Mouse (Mus musculus) left cerebral cortex, postnatal 25 days (tissue): Measurements from ENCODE around the gene Ctdspl2. TPM values are rescaled to one million over a fixed set of nuclear protein-coding genes. Genes with fewer than 3 reads are reported as not detected.
"Not testable (repeated sequence)": the region's sequence is repeated elsewhere in the genome, so short reads cannot be mapped to it uniquely, and the experiment has no call there.

Experiments
- DNase-seq, 2 experiments: peaks; one replicate each; pipeline ENCODE4 v3.0.0; 2022; ENCODE audit warnings: low spot score in 2 of 2, mixed read lengths in 1 of 2
- intact Hi-C: fragments of 180-260 bp; cut with DNase I; formaldehyde crosslinking; loops from one replicate; pipeline ENCODE4 v1.15.1; 2025
- total RNA-seq, 2 experiments: library from RNA; stranded (reverse); gene quantifications; 2 replicates each; pipeline ENCODE4 v1.2.3; 2021

The Ctdspl2 gene
- 10 to 100 TPM; 35.9 to 38.3 TPM for total RNA-seq

DNA sequence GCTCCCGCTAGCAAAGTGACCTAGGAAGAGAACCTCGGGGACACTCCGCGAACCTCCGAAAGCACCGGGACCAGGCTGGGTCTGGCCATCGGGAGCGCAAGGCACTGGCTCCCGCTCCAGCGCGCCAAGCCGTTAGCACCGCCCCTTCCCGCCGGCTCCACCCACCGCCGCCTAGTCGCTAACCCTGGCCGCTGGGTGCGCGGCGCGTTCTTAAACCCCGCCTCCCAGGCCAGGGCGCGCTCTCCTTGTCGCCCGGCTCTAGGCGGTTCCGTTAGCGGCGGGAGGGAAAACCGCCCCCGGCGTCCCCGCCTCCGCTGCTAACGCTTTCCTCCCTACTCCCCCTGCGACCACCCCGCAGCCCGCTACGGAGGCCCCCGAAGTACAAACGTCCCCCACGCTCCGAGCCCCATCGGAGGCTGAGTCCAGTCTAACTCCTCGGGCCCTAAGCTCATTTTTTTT lies at the start of gene Ctdspl2, which contains the start of gene Mageb3:
Gene Ctdspl2 (plus strand): TSS at position 237 of the 459 bp plus-strand sequence.
Gene Mageb3 (minus strand): TSS at position 328 of the 459 bp plus-strand sequence.
- intact Hi-C loops, result loop anchor here (2.0 kb wide), 2 partner anchors 73 to 89 kb away; partner anchors contain the start of genes Casc4 and Eif3j1
- peak; percentile 93 to 95 for DNase-seq

DNA sequence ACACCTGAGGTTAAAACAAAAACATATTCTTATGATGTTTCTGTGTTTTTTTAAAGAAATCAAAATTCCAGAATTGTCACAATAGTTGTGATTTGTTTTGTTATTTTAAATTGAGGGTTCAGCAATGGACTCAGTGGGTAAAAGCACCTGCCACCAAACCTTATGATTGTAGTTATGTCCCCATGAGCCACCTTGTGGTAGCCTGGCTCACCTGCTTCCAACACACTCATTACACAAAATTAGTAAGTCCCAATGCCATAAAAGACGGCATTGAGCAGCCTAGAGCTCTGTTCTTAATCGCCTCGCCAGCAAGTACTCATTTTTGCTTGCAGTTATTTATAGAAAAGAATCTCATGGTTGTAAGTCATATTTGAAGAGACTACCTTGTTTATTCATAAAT lies 45.8 kb upstream of the Ctdspl2 start:
- DNase-seq, result no peak
- intact Hi-C loops, result no loop called here

DNA sequence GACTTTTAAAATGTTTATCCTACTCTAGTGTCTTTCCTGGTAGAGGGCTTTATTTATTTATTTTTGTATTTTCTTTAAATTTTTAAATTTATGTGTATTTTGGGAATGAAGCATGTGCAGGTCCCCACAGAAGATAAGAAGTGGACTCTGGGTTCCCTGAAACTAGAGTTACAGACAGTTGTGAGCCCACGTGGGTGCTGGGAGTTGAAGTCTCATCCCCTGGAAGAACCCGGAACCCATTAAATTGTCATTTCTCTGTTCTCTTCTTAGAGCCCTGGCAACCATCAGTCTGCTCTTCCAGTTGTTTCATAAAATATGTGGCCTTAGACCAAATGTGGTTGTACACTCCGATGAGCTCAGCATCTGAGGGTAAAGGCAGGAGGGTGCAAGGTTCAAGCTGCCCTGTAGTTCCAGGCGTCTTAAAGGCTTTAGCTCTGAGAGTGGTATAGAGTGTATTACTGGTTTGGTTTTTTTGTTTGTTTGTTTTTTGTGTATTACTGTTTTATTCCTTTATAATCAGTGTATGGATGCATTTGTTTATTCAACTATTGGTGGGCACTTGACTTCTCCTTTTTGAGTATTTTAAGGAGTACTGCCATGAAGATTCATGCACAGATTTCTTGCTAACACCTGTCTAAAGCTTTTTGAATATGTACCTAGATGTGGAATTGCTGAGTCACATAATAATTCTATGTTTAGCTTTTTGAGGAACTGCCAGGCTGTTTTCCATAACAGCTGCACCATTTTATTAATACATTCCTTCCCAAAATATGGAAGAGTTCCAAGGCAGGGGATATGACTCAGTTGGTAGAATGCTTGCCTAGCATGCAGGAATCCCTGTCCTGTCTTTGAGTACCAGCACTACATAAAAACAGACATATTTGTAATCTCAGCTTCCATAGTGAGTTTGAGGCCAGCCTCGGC lies 39.5 kb upstream of the Ctdspl2 start:
- DNase-seq, result peak; percentile 26 to 53
- intact Hi-C loops, result no loop called here

DNA sequence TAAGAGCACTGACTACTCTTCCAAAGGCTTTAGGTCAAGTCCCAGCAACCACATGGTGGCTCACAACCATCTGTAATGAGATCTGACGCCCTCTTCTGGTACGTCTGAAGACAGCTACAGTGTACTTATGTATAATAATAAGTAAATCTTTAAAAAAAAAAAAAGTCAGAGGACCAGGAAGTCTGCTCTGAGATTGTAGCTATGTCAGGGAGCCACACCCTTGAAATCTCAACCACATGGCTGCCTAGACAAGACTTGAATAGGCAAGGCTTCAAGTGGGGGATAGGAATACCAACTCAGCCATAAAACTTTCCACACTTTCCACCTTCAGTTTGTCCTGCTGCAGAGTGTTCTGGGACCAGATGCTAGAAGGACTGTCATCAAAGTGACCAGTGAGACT lies 18.2 kb upstream of the Ctdspl2 start:
- intact Hi-C loops, result not testable (repeated sequence)

DNA sequence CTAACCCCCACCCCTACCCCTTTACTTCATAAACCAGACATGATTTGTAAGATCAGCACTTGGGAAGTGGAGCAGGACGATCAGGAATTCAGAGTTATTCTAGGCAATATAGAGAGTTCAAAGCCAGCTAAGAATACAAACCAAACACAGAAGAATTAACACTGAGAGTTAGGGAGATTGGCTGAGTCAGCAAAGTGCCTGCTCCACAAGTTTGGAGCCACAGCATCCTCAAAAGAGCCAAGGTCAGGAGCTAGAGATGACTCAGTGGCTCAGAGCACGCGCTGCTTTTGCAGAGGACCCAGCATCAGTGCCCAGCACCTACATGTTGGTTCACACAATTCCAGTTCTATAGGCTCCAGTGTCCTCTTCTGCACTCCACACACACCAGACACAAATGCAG lies 12.4 kb upstream of the Ctdspl2 start:
- intact Hi-C loops, result no loop called here
- no peak for DNase-seq

More for the DNA sequence above, 18.2 kb upstream of the Ctdspl2 start:
- DNase-seq, result not testable (repeated sequence)

DNA sequence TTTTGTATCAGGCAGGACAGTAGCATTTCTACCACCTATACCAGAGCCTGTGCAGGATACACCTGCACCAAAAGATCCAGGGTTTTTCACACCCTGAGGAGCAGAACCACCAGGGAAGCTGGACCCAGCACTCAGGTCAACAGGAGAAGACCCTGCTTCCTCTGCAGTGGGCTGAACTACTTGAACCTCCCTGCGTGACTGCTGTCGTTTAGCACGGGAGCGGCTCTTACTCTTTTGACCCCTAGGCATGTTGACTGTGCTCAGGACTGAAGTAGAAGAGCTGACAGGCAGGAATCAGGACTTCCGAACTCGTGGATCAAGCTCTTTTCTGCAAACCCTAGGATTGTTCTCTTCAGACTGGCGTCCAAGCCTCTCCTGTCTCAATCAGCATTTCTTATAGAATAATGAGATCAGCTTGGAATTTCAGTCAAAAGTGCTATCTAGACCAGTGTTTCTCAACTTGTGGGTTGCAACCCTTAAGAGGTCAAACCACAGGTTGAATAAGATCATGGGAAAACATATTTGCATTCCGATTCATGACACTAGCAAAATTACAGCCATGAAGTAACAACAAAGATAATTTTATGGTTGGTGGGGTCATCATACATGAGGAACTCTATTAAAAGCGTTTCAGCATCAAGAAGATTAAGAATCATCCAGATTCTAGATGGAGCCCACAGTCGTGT lies 687 bp upstream of the Ctdspl2 start:
- intact Hi-C loops, result no loop called here
- peak in 1 of 2 experiments; percentile 6 for DNase-seq

DNA sequence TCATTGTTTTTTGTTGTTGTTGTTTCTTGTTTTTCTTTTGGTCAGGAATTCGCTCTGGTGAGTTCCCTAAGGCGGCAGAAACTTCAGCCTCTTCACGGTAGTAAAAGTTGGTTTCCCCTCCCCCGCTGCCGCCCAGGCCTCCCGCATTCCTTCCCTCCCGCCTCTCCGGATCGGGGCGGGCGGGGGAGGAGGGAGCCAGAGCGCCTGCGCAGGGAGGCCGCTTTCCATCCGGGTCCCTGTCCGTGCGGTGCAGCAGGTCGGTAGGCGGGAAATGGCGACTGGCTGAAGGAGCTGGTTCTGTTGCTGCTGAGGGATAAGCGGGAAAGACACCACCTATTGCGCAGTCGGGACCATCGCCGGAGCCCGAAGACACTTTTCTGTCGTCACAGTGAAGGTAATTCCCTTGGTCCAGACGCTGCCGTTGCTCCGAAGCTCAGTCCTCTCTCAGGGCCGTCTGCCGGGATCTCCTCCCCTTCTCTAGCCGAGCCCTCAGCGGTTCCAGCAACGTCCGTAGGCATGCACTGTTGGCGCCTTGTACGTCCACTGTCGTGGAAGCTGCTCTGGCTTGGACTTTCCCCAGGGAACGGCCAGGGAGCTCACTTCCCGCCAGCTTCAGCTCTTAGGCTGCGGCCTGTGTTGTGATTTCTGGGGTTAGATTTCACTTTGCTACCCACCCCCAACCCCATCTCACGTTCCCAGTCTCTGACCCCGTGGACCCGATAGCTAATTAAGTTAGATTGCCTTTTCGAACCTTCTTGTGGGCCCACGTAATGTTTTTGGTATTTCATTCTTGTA lies 620 bp downstream of the Ctdspl2 start:
- peak; percentile 93 to 96 for DNase-seq
- intact Hi-C loops, result loop anchor here (2.0 kb wide), 2 partner anchors 72 to 90 kb away; partner anchors contain the start of genes Casc4 and Eif3j1

DNA sequence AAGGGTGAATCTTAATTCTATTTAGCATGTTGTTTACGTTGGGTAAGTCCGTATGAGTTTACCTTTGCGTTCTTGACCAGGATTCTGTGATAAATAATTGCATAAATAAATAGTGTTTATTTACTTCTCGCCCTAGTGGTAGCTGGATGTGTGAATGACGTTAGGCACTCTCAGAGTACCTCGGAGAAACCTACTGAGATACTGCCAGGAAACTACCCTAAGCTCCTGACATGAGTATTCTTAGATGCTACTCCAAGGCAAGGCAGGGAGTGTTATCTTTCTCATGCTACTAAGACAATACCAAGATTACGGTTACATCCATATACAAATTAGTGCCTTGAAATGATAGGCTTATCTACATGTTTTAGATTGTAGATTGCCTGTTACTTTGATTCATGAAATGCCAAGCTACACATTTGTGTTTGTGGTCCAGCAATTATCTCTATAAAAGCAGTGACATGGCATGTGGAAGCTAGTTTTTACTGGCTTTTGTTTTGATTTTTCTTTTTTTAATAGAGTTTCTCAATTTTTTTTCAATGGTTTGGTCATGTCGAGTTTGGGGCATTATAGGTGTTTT lies 1.5 kb downstream of the Ctdspl2 start:
- intact Hi-C loops, result loop anchor here (2.0 kb wide), 2 partner anchors 71 to 91 kb away; partner anchors contain the start of genes Casc4 and Eif3j1
- DNase-seq, result no peak

DNA sequence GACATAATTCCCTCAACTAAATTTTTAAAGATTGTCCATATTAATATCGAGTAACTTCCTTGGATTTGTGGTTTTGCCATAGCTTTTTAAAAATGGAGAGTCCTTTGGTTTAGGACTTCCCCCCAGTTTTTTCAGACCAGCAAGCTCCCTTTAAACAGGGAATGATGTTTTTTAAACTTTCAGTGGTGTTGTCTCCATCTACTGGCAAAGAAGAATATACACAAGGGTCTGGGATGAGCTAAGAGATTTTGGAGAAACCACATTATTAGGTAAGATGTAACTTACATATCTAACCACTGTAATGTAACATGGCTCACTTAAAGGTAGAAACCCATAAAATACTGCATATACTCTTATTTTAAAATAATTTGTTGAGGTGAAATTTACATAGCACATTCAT lies 39.9 kb downstream of the Ctdspl2 start:
- intact Hi-C loops, result no loop called here
- no peak for DNase-seq

DNA sequence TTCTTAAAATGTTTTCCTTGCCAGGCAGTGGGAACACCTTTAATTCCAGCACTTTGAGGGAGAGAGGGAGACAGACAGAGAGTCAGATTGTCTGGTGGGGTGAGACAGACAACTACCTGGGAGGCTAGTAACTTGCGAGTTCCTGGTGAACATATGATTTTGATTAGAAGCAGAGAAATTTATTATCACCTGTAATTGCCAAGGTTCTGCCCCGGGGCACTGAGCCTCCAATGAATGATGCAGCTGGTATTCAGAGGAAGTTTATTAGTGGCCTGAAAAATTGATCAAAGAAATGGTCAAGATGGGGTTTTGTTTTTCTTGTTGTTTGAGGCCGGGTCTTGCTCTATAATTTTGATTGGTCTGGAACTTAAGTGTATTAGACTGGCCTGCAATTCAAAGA lies 53.0 kb downstream of the Ctdspl2 start:
- intact Hi-C loops, result no loop called here
- DNase-seq, result no peak

DNA sequence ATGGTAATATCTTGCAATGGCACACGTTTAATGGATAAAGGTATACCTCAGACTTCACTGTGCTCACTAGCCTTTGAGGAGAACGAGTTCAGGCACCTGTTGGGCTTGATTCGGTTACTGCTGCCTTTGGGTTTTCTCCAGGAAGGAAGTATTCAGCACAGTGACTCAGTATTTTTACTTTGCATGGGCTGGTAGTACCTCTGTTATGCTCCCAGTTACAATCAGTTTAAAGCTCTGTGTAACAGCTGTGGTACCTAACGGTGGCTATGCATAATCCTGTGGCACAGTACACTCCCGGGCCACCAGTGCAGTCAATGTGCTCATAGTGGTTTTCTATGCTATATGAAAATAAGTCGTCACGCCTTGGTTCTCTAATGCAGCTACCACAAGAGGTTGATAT lies 55.6 kb downstream of the Ctdspl2 start:
- DNase-seq, result peak in 1 of 2 experiments; percentile 19
- intact Hi-C loops, result no loop called here

DNA sequence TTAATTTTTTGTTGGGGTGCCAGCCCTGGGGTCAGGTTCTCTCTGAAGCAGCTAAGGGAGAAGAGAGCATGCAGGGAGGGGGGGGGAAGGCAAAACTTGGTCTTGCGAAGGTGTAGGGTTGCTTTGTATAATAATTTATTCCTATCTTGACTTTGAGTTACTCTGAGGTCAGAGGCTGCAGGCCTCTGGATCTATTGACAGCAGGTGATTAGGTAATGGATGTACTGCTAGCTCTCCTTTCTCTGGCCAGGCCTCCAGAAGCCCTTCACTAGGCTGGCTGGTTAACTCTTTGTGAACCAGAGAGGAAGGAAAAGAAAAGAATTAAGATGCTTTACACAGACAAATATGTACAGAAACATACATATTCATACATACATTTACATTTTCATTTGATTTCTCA lies 62.9 kb downstream of the Ctdspl2 start:
- intact Hi-C loops, result no loop called here
- DNase-seq, result no peak

DNA sequence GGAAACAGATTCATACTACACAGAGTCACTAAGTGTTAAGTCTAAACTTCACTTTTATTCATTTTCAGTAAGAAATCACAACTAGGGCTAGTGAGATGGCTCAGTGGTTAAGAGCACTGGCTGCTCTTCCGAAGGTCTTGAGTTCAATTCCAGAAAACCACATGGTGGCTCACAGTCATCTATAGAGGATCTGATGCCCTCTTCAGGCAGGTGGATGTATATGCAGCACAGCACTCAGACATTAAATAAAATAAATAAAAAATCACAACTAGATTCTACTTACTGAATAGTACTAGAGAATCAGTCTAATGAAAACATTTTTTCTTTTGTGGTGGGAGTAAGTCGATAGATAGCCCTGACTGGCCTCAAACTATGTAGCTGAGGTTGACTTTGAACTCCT lies 66.5 kb downstream of the Ctdspl2 start:
- no peak for DNase-seq
- intact Hi-C loops, result no loop called here

DNA sequence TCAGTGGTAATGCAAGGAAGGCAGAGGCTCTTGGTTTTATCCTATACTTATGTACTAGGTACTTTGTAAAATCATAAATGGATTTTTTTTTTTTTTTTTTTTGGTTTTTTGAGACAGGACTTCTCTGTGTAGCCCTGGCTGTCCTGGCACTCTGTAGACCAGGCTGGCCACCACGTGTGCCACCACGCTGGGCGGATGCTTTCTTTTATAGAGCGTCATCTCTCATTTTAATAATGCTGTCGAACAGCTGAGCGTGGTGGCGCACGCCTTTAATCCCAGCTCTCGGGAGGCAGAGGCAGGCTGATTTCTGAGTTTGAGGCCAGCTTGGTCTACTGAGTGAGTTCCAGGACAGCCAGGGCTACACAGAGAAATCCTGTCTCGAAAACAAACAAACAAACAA lies 71.3 kb downstream of the Ctdspl2 start:
- DNase-seq, intact Hi-C loops: not testable (repeated sequence)

DNA sequence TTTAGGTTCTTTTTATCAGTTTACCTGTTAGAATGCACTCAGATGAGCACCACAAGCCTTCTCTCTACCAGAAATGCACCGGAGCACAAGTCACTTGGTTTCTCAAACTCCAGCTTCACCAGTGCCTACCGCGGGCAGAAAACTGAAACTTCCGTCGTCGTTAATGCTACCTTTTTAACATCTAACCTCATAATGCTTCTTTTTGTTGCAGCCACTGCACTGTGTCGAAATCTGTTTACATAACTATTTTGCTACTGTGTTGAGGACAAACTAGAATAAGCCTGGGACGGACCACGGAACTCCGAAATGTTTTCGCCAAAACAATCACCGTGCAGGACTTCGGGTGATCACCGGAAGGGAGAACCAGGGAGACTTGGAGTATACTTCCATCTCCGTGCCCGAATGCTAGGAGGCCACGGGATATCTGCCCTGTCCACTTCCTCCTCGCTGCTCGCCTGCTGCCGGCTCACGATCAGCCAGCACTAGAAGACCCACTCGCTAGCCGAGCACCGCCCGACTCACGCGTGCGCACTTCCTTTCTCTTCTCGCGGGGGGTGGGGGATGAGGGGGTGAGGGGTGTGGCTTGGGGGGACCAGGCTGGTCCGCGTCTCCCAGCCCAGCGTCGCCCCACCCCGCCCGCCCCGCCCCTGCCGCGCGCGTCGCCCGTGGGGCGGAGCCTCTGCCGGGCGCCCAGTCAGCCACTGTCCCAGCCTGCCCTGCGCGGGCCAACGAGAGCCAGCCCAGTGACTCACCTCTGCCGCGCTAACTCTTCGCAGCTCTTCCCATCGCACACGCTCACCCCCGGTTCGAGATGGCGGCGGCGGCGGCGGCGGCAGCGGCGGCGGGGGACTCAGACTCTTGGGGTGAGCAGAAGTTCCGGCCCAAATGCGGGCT lies 72.3 kb downstream of the Ctdspl2 start, which contains the start of gene Eif3j1:
Gene Eif3j1 (plus strand): TSS at position 685 of the 894 bp plus-strand sequence.
- DNase-seq, result peak; percentile 85 to 92
- intact Hi-C loops, result loop anchor here (1.0 to 2.0 kb wide), 2 partner anchors 71 to 119 kb away; partner anchors contain the start of genes B2m, Ctdspl2 and Mageb3

DNA sequence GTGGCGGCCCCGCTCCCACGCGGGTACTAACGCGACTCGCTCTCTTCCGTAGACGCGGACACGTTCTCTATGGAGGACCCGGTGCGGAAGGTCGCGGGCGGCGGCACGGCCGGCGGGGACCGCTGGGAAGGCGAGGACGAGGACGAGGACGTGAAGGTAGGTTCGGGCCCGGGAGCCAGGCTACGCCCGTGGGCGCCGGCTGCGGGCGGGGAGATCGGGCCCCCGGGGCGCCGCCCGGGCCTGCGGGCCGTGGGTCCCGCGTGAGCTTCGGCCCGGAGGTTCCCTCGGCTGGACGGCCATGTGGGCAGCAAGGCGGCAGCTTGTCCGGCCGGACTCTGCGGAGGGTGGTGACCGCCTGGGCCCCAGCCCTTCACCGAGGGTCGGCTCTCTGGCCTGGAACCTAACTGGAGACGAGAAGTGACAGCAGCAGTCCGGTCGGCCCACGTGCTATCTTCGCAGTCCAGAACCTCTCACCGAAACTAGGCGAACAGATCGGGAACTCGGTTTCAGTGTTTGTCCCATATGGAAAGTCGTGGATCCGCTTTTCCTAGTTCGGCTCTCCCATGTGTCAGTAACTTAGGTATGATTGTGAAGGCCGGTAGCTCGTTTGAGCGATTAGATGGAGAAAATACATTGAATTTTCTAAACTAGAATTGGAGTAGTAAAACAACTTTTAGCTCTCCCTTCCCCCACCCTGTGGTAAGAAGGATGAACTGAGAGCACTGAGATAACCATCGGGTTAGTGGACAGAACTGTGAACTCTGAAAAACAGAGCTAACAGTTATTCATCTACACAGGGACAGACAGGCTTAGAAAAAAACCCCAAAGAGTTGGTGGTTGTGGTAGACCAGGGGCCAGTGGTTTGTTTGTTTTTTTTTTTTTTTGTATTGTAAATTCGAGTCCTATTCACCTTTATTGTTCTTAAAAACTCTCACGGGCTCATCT lies 73.2 kb downstream of the Ctdspl2 start:
- peak; percentile 19 to 51 for DNase-seq
- intact Hi-C loops, result loop anchor here (1.0 to 2.0 kb wide), 2 partner anchors 72 to 118 kb away; partner anchors contain the start of genes B2m, Ctdspl2 and Mageb3

DNA sequence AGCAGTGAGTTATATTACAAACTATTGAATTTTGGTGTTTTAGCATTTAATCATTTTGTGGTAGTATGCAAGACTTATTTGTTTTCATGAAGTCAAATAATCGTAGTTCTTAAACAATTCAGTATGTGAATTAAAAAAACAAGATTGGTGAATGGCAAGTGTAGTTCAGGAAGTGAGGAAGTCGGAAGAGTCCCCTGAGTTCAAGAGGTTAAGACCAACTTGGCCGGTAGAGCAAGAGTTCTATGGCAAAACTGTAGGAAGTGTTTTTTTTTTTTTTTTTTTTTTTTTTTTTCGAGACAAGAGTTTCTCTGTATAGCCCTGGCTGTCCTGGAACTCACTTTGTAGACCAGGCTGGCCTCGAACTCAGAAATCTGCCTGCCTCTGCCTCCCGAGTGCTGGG lies 76.2 kb downstream of the Ctdspl2 start:
- intact Hi-C loops, result no loop called here
- DNase-seq, result no peak
